ENCODE assay signal across 9 mouse cellular contexts in the genomic region with DNA sequence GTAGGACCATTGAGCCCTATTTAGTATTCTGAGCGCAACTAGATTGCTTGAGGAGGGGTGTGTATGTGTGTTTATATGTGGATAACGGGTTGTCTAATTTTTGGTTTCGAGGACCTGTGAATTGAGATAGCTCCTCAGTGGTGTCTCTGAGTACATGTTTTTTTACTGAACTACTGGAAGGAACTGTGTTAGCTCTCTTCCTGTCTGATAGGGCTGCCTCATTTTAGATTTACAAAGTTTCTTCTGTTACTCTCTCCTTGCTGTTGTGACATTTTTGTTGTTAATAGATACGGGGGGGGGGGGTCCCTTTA. TPM values are rescaled to one million over a fixed set of nuclear protein-coding genes. Genes with fewer than 3 reads are reported as not detected.
DNase-seq lines count a peak whose midpoint lies in the region; ATAC-seq and TF ChIP-seq lines count a peak whose summit lies in the region.
"Had no signal": no experiment of that assay in that cellular context is flagged by ENCODE, and none has a peak within 500 bp of the region (broad histone marks: within the 10 kb centered on the region; RNA-seq: fewer than 3 reads in every experiment).

No protein-coding gene starts in this region.

- no peak for DNase-seq in kidney, postnatal 10 days
- peak; percentile 29 for DNase-seq in induced T-regulatory cell, adult 2 months (ENCODE audit: low read depth)
- no peak for DNase-seq in cerebellum, adult 8-10 months
- DNase-seq in thymus, postnatal 4 days, result no peak
- DNase-seq: lung, postnatal 4 days had no signal

- peaks cover 12% of the 10 kb centered on the region for H3K4me1 ChIP-seq in kidney, embryonic 16.5 days (ENCODE audit: insufficient read depth, low read length)

- no peaks in the 10 kb centered on the region for H3K9me3 ChIP-seq in kidney, embryonic 16.5 days (ENCODE audit: low read length)

- H3K9ac ChIP-seq in kidney, embryonic 16.5 days (replicated peaks; ENCODE audit: low read length), result peak overlapping the region; percentile 94

- H3ac ChIP-seq in myocyte (ENCODE audit: control insufficient read depth, insufficient read length), result no peak overlapping the region

- H3K4me3 ChIP-seq in kidney, embryonic 16.5 days (ENCODE audit: low read length), result peak overlapping the region; percentile 79
- peak overlapping the region; percentile 73 for H3K4me3 ChIP-seq in myocyte

- peaks cover 29% of the 10 kb centered on the region for H3K79me2 ChIP-seq in myocyte (ENCODE audit: control insufficient read depth, insufficient read depth)

- peak overlapping the region; percentile 92 for H3K4me2 ChIP-seq in kidney, embryonic 16.5 days (replicated peaks; ENCODE audit: low read depth, low read length)
- peak overlapping the region; percentile 98 for H3K4me2 ChIP-seq in myocyte (ENCODE audit: low read depth)

- ATAC-seq in kidney, embryonic 16.5 days (ENCODE audit: low FRiP score, low TSS enrichment), result no peak
- peak; percentile 30 for ATAC-seq in common myeloid progenitor, adult 5-6 weeks (replicated peaks; ENCODE audit: low read depth, poor library complexity, severe bottlenecking)
- ATAC-seq in CD4-positive, CD25-positive, alpha-beta regulatory T cell, adult 4 months, result no peak

- WGBS in kidney, embryonic 16.5 days, result 49% methylated on average over 4 of the region's 4 CpGs

- no peak for TF ChIP-seq POLR2A in myocyte (IDR thresholded peaks at IDR 0.05; ENCODE audit: insufficient read length, low read depth)

- H3K27me3 ChIP-seq in kidney, embryonic 16.5 days (ENCODE audit: insufficient read depth, low read length), result peaks cover 3% of the 10 kb centered on the region; the same call in 1 of the 2 replicates
- peaks cover under 1% of the 10 kb centered on the region for H3K27me3 ChIP-seq in myocyte (ENCODE audit: control insufficient read depth, insufficient read depth, insufficient read length)

- no peak overlapping the region for H3K27ac ChIP-seq in kidney, embryonic 16.5 days (ENCODE audit: low read length)

- peaks cover 11% of the 10 kb centered on the region for H3K36me3 ChIP-seq in kidney, embryonic 16.5 days (ENCODE audit: insufficient read depth, low read length)
- peaks cover 21% of the 10 kb centered on the region for H3K36me3 ChIP-seq in myocyte (ENCODE audit: control insufficient read depth, insufficient read depth)

TF ChIP-seq in myocyte, 11 proteins besides CTCF, POLR2A, EP300 and RAD21:
- TF ChIP-seq MAX (IDR thresholded peaks at IDR 0.05; ENCODE audit: low read depth), result no peak
- TF ChIP-seq TCF12 (IDR thresholded peaks at IDR 0.05; ENCODE audit: insufficient read depth, poor library complexity, severe bottlenecking), result no peak
- TF ChIP-seq SRF (IDR thresholded peaks at IDR 0.05; ENCODE audit: control insufficient read depth, insufficient read length, low read depth), result no peak
- TF ChIP-seq POLR2AphosphoS2 (IDR thresholded peaks at IDR 0.05; ENCODE audit: insufficient read length, low read depth), result no peak
- no peak for TF ChIP-seq REST (IDR thresholded peaks at IDR 0.05; ENCODE audit: insufficient read depth, insufficient read length)
- no peak for TF ChIP-seq MYOG (IDR thresholded peaks at IDR 0.05; ENCODE audit: control insufficient read depth in 1 of 3, insufficient read depth in 1 of 3, insufficient read length in 2 of 3, low read depth in 2 of 3)

RNA-seq across cellular contexts. Expression of a gene that starts 1.1 kb away (rescaled TPM):
- 217 and 253 TPM in 2 replicates for polyA plus RNA-seq in kidney, embryonic 16.5 days (2015; fragmentation: Nextera tagmentation; extraction: Ambion mirVana)
- total RNA-seq in common myeloid progenitor, adult 5-6 weeks (2017), result 49.9 and 59.7 TPM in 2 replicates
- polyA plus RNA-seq in myocyte (2012; fragmentation: generic; extraction: Trizol), result 121 TPM
- 100 to 1,000 TPM in 1 of 2 experiments, 10 to 100 TPM in 1; 82.4 to 102 TPM for polyA plus RNA-seq in CD4-positive, CD25-positive, alpha-beta regulatory T cell, adult 4 months (2017; shearing (Covaris generic))

RNA-seq across cellular contexts. Expression of a gene that starts 42.4 kb away (rescaled TPM):
- 1.1 and 1.7 TPM in 2 replicates for polyA plus RNA-seq in kidney, embryonic 16.5 days (2015; fragmentation: Nextera tagmentation; extraction: Ambion mirVana)
- total RNA-seq in common myeloid progenitor, adult 5-6 weeks (2017), result not detected in 2 replicates
- polyA plus RNA-seq in myocyte (2012; fragmentation: generic; extraction: Trizol), result not detected
- 1 to 10 TPM in 1 of 2 experiments, under 1 TPM in 1; 0.43 to 1.4 TPM for polyA plus RNA-seq in CD4-positive, CD25-positive, alpha-beta regulatory T cell, adult 4 months (2017; shearing (Covaris generic))

RNA-seq across cellular contexts. Expression of a gene that starts 45.2 kb away (rescaled TPM):
- not detected in 2 replicates for polyA plus RNA-seq in kidney, embryonic 16.5 days (2015; fragmentation: Nextera tagmentation; extraction: Ambion mirVana)
- not detected in 2 replicates for total RNA-seq in common myeloid progenitor, adult 5-6 weeks (2017)
- polyA plus RNA-seq in myocyte (2012; fragmentation: generic; extraction: Trizol), result not detected
- not detected for polyA plus RNA-seq in CD4-positive, CD25-positive, alpha-beta regulatory T cell, adult 4 months (2017; shearing (Covaris generic))
